Mouse (Mus musculus): ENCODE data around the gene Tox3. TPM values are rescaled to one million over a fixed set of nuclear protein-coding genes. Genes with fewer than 3 reads are reported as not detected.

Tox3 gene
- polyA plus RNA-seq, 1 experiment from 2014 or later: 2.0 TPM

DNA sequence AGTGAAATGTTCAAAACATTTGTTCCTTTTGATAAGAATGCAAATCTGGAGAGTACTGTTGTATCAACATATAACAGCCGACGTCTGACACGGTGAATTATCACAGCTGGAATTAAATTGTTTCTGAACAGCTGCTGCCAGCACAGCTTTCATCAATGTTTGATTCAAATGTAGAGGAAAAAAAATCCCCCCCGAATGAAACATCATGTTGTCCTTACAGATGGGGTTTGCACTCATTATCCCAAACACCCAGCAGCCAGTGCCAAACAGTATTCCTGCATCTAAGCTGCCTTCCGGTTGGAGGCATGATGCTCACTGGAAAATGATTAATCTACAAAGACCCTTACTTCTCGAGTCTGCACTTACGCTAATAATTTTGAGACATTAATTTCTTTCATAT, 75.0 kb downstream of the Tox3 start:
- no peaks in the 10 kb centered on the region for H3K9me3 ChIP-seq (ENCODE audit: control insufficient read depth)
- no peaks in the 10 kb centered on the region for H3K36me3 ChIP-seq (ENCODE audit: control insufficient read depth, insufficient read depth)
- no peak overlapping the region for H3K27ac ChIP-seq (ENCODE audit: low read depth, low read length)
- no peaks in the 10 kb centered on the region for H3K4me1 ChIP-seq (replicated peaks; ENCODE audit: control insufficient read depth, insufficient read depth, low read length)
- TF ChIP-seq CTCF (IDR thresholded peaks at IDR 0.05; ENCODE audit: low read depth): no peak
- WGBS: 61% methylated on average over 7 of the region's 7 CpGs
- no peak overlapping the region for H3K4me3 ChIP-seq (ENCODE audit: low read depth, low read length)
- no peak for ATAC-seq
- no peak overlapping the region for H3K4me2 ChIP-seq (replicated peaks; ENCODE audit: low read depth)
- no peaks in the 10 kb centered on the region for H3K27me3 ChIP-seq (replicated peaks; ENCODE audit: control insufficient read depth, insufficient read depth, low read length)
- no peak overlapping the region for H3K9ac ChIP-seq (ENCODE audit: low read depth, low read length)

- Histone ChIP-seq H3K36me3 (ENCODE audit: control insufficient read depth, insufficient read depth) (no peaks in the 10 kb centered on the region), H3K27me3 (replicated peaks; ENCODE audit: control insufficient read depth, insufficient read depth, low read length) (no peaks in the 10 kb centered on the region), H3K4me3 (ENCODE audit: low read depth, low read length) (no peak overlapping the region), H3K4me2 (replicated peaks; ENCODE audit: low read depth) (no peak overlapping the region), H3K9me3 (ENCODE audit: control insufficient read depth) (no peaks in the 10 kb centered on the region), H3K9ac (ENCODE audit: low read depth, low read length) (no peak overlapping the region), H3K27ac (ENCODE audit: low read depth, low read length) (no peak overlapping the region), H3K4me1 (replicated peaks; ENCODE audit: control insufficient read depth, insufficient read depth, low read length) (no peaks in the 10 kb centered on the region)
- no peak for TF ChIP-seq CTCF (IDR thresholded peaks at IDR 0.05; ENCODE audit: low read depth)
- ATAC-seq: no peak
- 93% methylated on average over 10 of the region's 10 CpGs for WGBS
Observed at GRCm38 (mm10) chr8:90271920-90272319, 76.2 kb downstream of the Tox3 start.

DNA sequence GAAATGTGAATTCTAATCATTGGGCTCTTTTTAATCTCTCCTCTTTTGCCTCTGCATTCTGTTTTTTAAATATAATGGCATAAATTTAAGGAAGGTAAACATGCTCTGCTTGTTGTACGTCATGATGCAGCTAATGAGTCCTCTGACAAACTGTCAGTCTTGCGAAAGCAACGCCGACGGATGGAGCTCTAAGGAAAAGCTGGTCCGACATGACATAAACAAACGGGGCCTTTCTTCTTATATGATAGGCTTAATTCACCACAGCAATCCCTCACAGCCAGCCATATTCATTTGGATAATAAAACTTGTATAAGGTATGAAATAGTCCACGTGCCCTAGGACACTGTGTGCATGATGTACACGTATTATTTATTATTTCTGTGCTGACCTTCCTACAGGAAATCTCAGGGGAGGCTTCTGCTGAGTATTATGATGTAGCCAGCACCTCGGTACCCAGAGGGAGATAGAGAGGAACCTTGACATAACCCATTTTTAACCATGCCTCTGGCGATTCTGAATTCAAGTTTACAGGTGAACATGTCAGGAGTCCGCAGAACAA, 80.4 kb downstream of the Tox3 start:
- 70% methylated on average over 12 of the region's 12 CpGs for WGBS
- no peaks in the 10 kb centered on the region for H3K9me3 ChIP-seq (ENCODE audit: control insufficient read depth)
- H3K36me3 ChIP-seq (ENCODE audit: control insufficient read depth, insufficient read depth): no peaks in the 10 kb centered on the region
- H3K9ac ChIP-seq (ENCODE audit: low read depth, low read length): no peak overlapping the region
- no peaks in the 10 kb centered on the region for H3K4me1 ChIP-seq (replicated peaks; ENCODE audit: control insufficient read depth, insufficient read depth, low read length)
- H3K4me2 ChIP-seq (replicated peaks; ENCODE audit: low read depth): no peak overlapping the region
- TF ChIP-seq CTCF (IDR thresholded peaks at IDR 0.05; ENCODE audit: low read depth): no peak
- H3K27me3 ChIP-seq (replicated peaks; ENCODE audit: control insufficient read depth, insufficient read depth, low read length): no peaks in the 10 kb centered on the region
- H3K4me3 ChIP-seq (ENCODE audit: low read depth, low read length): no peak overlapping the region
- no peak overlapping the region for H3K27ac ChIP-seq (ENCODE audit: low read depth, low read length)
- ATAC-seq: no peak

GRCm38 (mm10) chr8:90266986-90267385, 81.2 kb downstream of the Tox3 start:
- ATAC-seq: no peak

GRCm38 (mm10) chr8:90266239-90266638, 81.9 kb downstream of the Tox3 start:
- H3K4me1 ChIP-seq (replicated peaks; ENCODE audit: control insufficient read depth, insufficient read depth, low read length): no peaks in the 10 kb centered on the region
- H3K4me2 ChIP-seq (replicated peaks; ENCODE audit: low read depth): no peak overlapping the region
- no peak for TF ChIP-seq CTCF (IDR thresholded peaks at IDR 0.05; ENCODE audit: low read depth)
- H3K4me3 ChIP-seq (ENCODE audit: low read depth, low read length): no peak overlapping the region
- no peaks in the 10 kb centered on the region for H3K36me3 ChIP-seq (ENCODE audit: control insufficient read depth, insufficient read depth)
- H3K27me3 ChIP-seq (replicated peaks; ENCODE audit: control insufficient read depth, insufficient read depth, low read length): no peaks in the 10 kb centered on the region
- no peak for ATAC-seq
- H3K27ac ChIP-seq (ENCODE audit: low read depth, low read length): no peak overlapping the region
- no peak overlapping the region for H3K9ac ChIP-seq (ENCODE audit: low read depth, low read length)
- WGBS: 89% methylated on average over 8 of the region's 8 CpGs
- H3K9me3 ChIP-seq (ENCODE audit: control insufficient read depth): no peaks in the 10 kb centered on the region

More at GRCm38 (mm10) chr8:90266986-90267385, 81.2 kb downstream of the Tox3 start:
- no peak overlapping the region for H3K27ac ChIP-seq (ENCODE audit: low read depth, low read length)
- no peaks in the 10 kb centered on the region for H3K9me3 ChIP-seq (ENCODE audit: control insufficient read depth)
- H3K4me2 ChIP-seq (replicated peaks; ENCODE audit: low read depth): no peak overlapping the region
- 72% methylated on average over 3 of the region's 3 CpGs for WGBS
- H3K9ac ChIP-seq (ENCODE audit: low read depth, low read length): no peak overlapping the region
- no peaks in the 10 kb centered on the region for H3K36me3 ChIP-seq (ENCODE audit: control insufficient read depth, insufficient read depth)
- H3K4me1 ChIP-seq (replicated peaks; ENCODE audit: control insufficient read depth, insufficient read depth, low read length): no peaks in the 10 kb centered on the region
- H3K27me3 ChIP-seq (replicated peaks; ENCODE audit: control insufficient read depth, insufficient read depth, low read length): no peaks in the 10 kb centered on the region
- H3K4me3 ChIP-seq (ENCODE audit: low read depth, low read length): no peak overlapping the region
- TF ChIP-seq CTCF (IDR thresholded peaks at IDR 0.05; ENCODE audit: low read depth): no peak

- no peaks in the 10 kb centered on the region for H3K27me3 ChIP-seq (replicated peaks; ENCODE audit: control insufficient read depth, insufficient read depth, low read length)
- no peak overlapping the region for H3K4me2 ChIP-seq (replicated peaks; ENCODE audit: low read depth)
- H3K36me3 ChIP-seq (ENCODE audit: control insufficient read depth, insufficient read depth): peaks cover 6% of the 10 kb centered on the region; the same call in 1 of the 2 replicates
- no peak for TF ChIP-seq CTCF (IDR thresholded peaks at IDR 0.05; ENCODE audit: low read depth)
- no peak overlapping the region for H3K27ac ChIP-seq (ENCODE audit: low read depth, low read length)
- H3K9me3 ChIP-seq (ENCODE audit: control insufficient read depth): no peaks in the 10 kb centered on the region
- WGBS: 64% methylated on average over 11 of the region's 11 CpGs
- H3K4me3 ChIP-seq (ENCODE audit: low read depth, low read length): no peak overlapping the region
- no peaks in the 10 kb centered on the region for H3K4me1 ChIP-seq (replicated peaks; ENCODE audit: control insufficient read depth, insufficient read depth, low read length)
- ATAC-seq: no peak
- H3K9ac ChIP-seq (ENCODE audit: low read depth, low read length): no peak overlapping the region
Observed at GRCm38 (mm10) chr8:90254158-90254867, 93.8 kb downstream of the Tox3 start.
